Mouse (Mus musculus) embryonic facial prominence, embryonic 14.5 days (tissue): ENCODE results near the gene Hp1bp3. TPM values are rescaled to one million over a fixed set of nuclear protein-coding genes. Genes with fewer than 3 reads are reported as not detected.

ENCODE experiments used
- ATAC-seq: fragments of 200-750 bp; cut with Nextera tagmentation; 2 replicates; pipeline ENCODE4 v1.8.0; 2017; ENCODE audit warnings: low read depth, moderate number of reproducible peaks, moderate TSS enrichment
- DNase-seq: peaks from one replicate; pipeline ENCODE4 v3.0.0-alpha.2; 2015; ENCODE audit warnings: low spot score
- H3K27ac ChIP-seq: fragments of 300-500 bp; sonication (generic); replicated peaks from 2 replicates; pipeline ENCODE4 v1.5.1; 2014; ENCODE audit warnings: low read depth, mild to moderate bottlenecking, low read length, moderate library complexity
- H3K27me3 ChIP-seq: fragments of 300-500 bp; sonication (generic); replicated peaks from 2 replicates; pipeline ENCODE4 v1.6.1; 2014; ENCODE audit warnings: low read length; ENCODE audit not compliant: control insufficient read depth, insufficient read depth
- H3K36me3 ChIP-seq: fragments of 300-500 bp; sonication (generic); 2 replicates; pipeline ENCODE4 v1.6.1; 2014; ENCODE audit warnings: low read length, mixed read lengths; ENCODE audit not compliant: control insufficient read depth, insufficient read depth
- H3K4me1 ChIP-seq: fragments of 300-500 bp; sonication (generic); 2 replicates; pipeline ENCODE4 v1.6.1; 2014; ENCODE audit warnings: antibody characterized with exemption, low read length; ENCODE audit not compliant: control insufficient read depth, insufficient read depth
- H3K4me2 ChIP-seq: fragments of 300-500 bp; sonication (generic); 2 replicates; pipeline ENCODE4 v1.6.1; 2014; ENCODE audit warnings: low read depth, mild to moderate bottlenecking, low read length, moderate library complexity, mixed read lengths
- H3K4me3 ChIP-seq: fragments of 300-500 bp; sonication (generic); 2 replicates; pipeline ENCODE4 v1.5.1; 2014; ENCODE audit warnings: low read depth, mild to moderate bottlenecking, low read length
- H3K9ac ChIP-seq: fragments of 300-500 bp; sonication (generic); 2 replicates; pipeline ENCODE4 v1.6.1; 2014; ENCODE audit warnings: low read depth, mild to moderate bottlenecking, low read length, moderate library complexity, mixed read lengths
- H3K9me3 ChIP-seq: fragments of 300-500 bp; sonication (generic); 2 replicates; pipeline ENCODE4 v1.6.1; 2016; ENCODE audit warnings: low read length; ENCODE audit not compliant: control insufficient read depth
- WGBS: fragments of 180-500 bp; shearing (Covaris S2); extraction: QIAGEN DNeasy Blood & Tissue Kit; methylation state at CpG from one replicate; pipeline ENCODE4 v1.1.7; 2014; 5-methylcytosine and 5-hydroxymethylcytosine counted together
- polyA plus RNA-seq: library from polyadenylated mRNA; unstranded; fragments of >200 nt; fragmentation: Nextera tagmentation; extraction: Ambion mirVana; gene quantifications from 2 replicates; pipeline ENCODE4 v1.2.1, GENCODE M21; 2014

Gene Hp1bp3
- polyA plus RNA-seq, 1 experiment from 2014 or later = 145 TPM

GRCm38 (mm10) chr4:138217441-138217840, 1.3 kb downstream of the Hp1bp3 start:
- DNase-seq (no peak), ATAC-seq (peak; percentile 7; the same call in 1 of the 2 replicates)
- peak overlapping the region; percentile 98 for H3K4me3 ChIP-seq
- H3K27me3 ChIP-seq = no peaks in the 10 kb centered on the region
- no peaks in the 10 kb centered on the region for H3K9me3 ChIP-seq
- peak overlapping the region; percentile 99 for H3K9ac ChIP-seq
- H3K27ac ChIP-seq = peak overlapping the region; percentile 89
- H3K36me3 ChIP-seq = peaks cover 19% of the 10 kb centered on the region
- peaks cover 19% of the 10 kb centered on the region for H3K4me1 ChIP-seq
- WGBS = under 1% methylated on average over 25 of the region's 36 CpGs
- peak overlapping the region; percentile 83 for H3K4me2 ChIP-seq

- DNase-seq (no peak), ATAC-seq (no peak)
- peak overlapping the region; percentile 99 for H3K9ac ChIP-seq
- H3K36me3 ChIP-seq = peaks cover 25% of the 10 kb centered on the region
- 82% methylated on average over 11 of the region's 11 CpGs for WGBS
- H3K4me1 ChIP-seq = peaks cover 19% of the 10 kb centered on the region
- H3K4me2 ChIP-seq = peak overlapping the region; percentile 83
- H3K4me3 ChIP-seq = peak overlapping the region; percentile 98
- no peaks in the 10 kb centered on the region for H3K27me3 ChIP-seq
- H3K9me3 ChIP-seq = no peaks in the 10 kb centered on the region
- peak overlapping the region; percentile 89 for H3K27ac ChIP-seq
These were observed 2.0 kb downstream of the Hp1bp3 start for GRCm38 (mm10) chr4:138217951-138218685.

GRCm38 (mm10) chr4:138219331-138219730, 3.2 kb downstream of the Hp1bp3 start:
- H3K9ac ChIP-seq = 0 out of 2 replicates have a peak overlapping the region, but pooled peaks have one; percentile 22
- no peaks in the 10 kb centered on the region for H3K27me3 ChIP-seq
- H3K4me3 ChIP-seq = no peak overlapping the region
- no peaks in the 10 kb centered on the region for H3K9me3 ChIP-seq
- no peak overlapping the region for H3K27ac ChIP-seq
- no peak overlapping the region for H3K4me2 ChIP-seq
- WGBS = 78% methylated on average over 5 of the region's 5 CpGs
- H3K4me1 ChIP-seq = peaks cover 19% of the 10 kb centered on the region
- no peak for ATAC-seq
- peaks cover 37% of the 10 kb centered on the region for H3K36me3 ChIP-seq
- DNase-seq = no peak

GRCm38 (mm10) chr4:138220761-138221160, 4.7 kb downstream of the Hp1bp3 start:
- Histone ChIP-seq H3K9ac (no peak overlapping the region), H3K9me3 (no peaks in the 10 kb centered on the region), H3K4me1 (peaks cover 15% of the 10 kb centered on the region), H3K4me2 (no peak overlapping the region), H3K27ac (no peak overlapping the region), H3K27me3 (no peaks in the 10 kb centered on the region), H3K4me3 (no peak overlapping the region), H3K36me3 (peaks cover 51% of the 10 kb centered on the region)
- WGBS = 84% methylated on average over 7 of the region's 7 CpGs
- DNase-seq (no peak), ATAC-seq (no peak)

GRCm38 (mm10) chr4:138221406-138221805, 5.3 kb downstream of the Hp1bp3 start:
- H3K9me3 ChIP-seq = no peaks in the 10 kb centered on the region
- peaks cover 14% of the 10 kb centered on the region for H3K4me1 ChIP-seq
- ATAC-seq = no peak
- no peak overlapping the region for H3K9ac ChIP-seq
- DNase-seq = no peak
- no peak overlapping the region for H3K27ac ChIP-seq
- no peak overlapping the region for H3K4me3 ChIP-seq
- 88% methylated on average over 5 of the region's 5 CpGs for WGBS
- no peaks in the 10 kb centered on the region for H3K27me3 ChIP-seq
- H3K4me2 ChIP-seq = no peak overlapping the region
- H3K36me3 ChIP-seq = peaks cover 57% of the 10 kb centered on the region

GRCm38 (mm10) chr4:138222396-138222795, 6.3 kb downstream of the Hp1bp3 start:
- WGBS = 79% methylated on average over 5 of the region's 5 CpGs
- Histone ChIP-seq H3K9ac (no peak overlapping the region), H3K36me3 (peaks cover 66% of the 10 kb centered on the region), H3K4me1 (peaks cover 14% of the 10 kb centered on the region), H3K9me3 (no peaks in the 10 kb centered on the region), H3K4me2 (no peak overlapping the region), H3K4me3 (no peak overlapping the region), H3K27me3 (no peaks in the 10 kb centered on the region), H3K27ac (no peak overlapping the region)
- ATAC-seq = no peak
- DNase-seq = no peak

- Histone ChIP-seq H3K4me2 (no peak overlapping the region), H3K4me1 (peaks cover 5% of the 10 kb centered on the region), H3K27me3 (no peaks in the 10 kb centered on the region), H3K9ac (no peak overlapping the region), H3K36me3 (peaks cover 75% of the 10 kb centered on the region), H3K4me3 (no peak overlapping the region), H3K9me3 (no peaks in the 10 kb centered on the region), H3K27ac (no peak overlapping the region)
- ATAC-seq = no peak
- DNase-seq = no peak
- 71% methylated on average over 10 of the region's 10 CpGs for WGBS
These were observed 7.5 kb downstream of the Hp1bp3 start for GRCm38 (mm10) chr4:138223623-138224022.

- Histone ChIP-seq H3K27me3 (peaks cover 27% of the 10 kb centered on the region), H3K4me3 (no peak overlapping the region), H3K9ac (no peak overlapping the region), H3K9me3 (no peaks in the 10 kb centered on the region), H3K4me2 (no peak overlapping the region), H3K36me3 (peaks cover 60% of the 10 kb centered on the region), H3K4me1 (peaks cover 25% of the 10 kb centered on the region), H3K27ac (no peak overlapping the region)
- 76% methylated on average over 27 of the region's 27 CpGs for WGBS
- DNase-seq (no peak), ATAC-seq (no peak)
These were observed 30.9 kb downstream of the Hp1bp3 start for GRCm38 (mm10) chr4:138246756-138247665.
